Mouse (Mus musculus): ENCODE data around the gene Coro1c.

Gene Coro1c

DNA sequence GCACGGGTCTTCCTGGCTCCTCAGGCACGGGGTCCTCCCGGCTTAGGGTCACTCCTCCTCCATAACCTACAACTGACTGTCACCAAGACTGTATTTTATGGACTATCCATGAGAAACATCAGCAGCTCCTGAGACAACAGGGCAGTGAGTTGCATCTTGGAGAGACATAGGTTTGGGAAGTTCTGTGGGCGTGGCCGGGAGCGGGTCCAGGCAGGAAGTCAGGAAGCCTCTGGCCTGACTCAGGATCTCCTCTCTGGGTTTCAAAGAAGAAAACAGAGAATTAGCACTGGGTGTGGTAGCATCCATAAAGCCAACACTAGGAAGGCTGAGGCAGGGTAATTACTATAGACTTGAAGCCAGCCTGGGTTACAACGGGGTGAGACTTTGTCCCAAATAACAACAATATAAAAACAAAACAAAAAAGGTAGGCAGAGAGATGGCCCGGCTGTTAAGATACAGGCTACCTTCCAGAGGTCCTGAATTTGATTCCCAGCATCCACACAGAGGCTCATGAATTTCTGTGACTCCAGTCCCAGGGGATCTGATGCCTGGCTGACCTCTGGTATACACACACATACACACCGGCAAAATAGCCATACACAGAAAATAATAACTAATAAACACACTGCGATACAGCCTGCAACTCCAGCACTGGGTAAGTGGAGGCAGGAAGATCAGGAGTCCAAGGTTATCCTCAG is 21.5 kb upstream of the Coro1c start:
- in situ Hi-C loops (cut with MboI, MseI): loop anchor here in 1 of 2 experiments (5.0 kb wide), 1 partner anchor 78 kb away; no protein-coding TSS in a partner anchor

DNA sequence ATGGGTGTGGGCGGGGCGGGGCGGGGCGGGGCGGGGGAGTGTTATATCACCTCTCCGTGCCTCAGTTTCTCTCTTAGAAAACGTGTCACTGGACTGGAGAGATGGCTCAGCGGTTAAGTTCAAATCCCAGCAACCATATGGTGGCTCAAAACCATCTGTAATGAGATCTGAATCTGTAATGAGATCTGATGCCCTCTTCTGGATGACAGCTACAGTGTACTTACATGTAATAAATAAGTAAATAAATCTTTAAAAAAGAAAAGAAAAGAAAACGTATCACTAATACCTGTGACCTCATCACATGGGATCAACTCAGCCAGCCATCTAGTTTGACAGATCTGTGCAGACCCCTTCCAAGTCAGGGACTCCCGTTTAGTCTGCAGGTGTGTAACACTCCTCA is 21.0 kb upstream of the Coro1c start:
- in situ Hi-C loops (cut with MboI, MseI): no loop called here

DNA sequence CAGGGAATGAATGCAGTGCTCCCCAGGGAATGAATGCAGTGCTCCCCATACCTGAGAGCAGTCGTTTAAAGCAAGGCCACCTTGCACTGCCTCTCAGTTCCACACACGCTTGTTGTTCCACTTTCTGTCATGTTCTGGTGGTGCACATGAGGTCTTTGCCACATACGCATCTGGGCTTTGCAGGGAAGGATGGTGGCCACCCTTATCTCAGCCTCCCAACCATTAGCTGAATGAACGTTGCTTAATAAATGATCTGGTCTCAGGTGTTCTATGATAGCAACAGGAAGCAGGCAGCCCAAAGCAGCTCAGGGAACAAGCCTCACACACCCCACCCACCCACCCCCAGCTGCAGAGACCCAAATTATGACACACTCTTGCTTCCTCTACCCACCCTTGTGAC is 16.1 kb upstream of the Coro1c start:
- in situ Hi-C loops (cut with MboI, MseI): no loop called here

DNA sequence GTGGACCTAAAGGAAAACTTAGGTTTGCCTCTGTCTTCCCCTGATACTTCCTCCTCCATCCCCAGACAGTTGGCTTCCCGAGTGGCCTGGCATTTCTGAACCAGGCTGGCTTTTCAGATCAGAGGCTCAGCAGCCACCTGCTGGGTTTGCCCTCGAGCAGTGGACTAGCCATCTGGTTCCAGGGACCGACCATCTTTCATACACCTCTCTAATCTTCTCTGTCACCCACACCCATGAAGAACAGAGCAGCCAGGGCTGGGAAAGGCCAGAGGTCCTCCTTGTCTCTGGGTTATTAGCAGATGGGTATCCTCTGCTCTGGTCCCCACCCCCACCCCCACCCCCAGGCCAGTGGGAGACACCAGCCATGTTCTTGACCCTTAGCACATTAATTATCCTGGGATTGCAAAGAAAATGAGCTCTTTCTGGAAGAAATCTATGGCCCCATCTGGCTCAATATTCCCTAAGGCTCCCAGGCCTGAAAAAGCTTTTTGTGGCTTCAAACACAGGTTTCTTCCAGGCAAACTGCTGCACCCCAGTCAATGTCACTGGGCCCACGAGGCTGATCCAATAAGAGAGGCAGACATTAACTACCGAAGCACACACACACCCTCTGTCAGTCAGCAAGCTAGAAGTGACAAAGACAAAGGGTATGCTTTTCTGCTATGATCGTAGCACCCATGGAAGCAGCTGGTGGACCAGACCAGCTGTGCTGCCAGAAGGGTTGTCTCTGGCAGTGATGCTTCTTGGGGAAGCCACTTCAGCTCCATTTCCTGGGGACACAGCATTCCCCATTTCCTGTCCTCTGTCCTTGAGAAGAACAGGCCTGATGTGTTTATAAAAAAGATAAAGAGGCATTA is 13.0 kb upstream of the Coro1c start:
- in situ Hi-C loops (cut with MboI, MseI): no loop called here

DNA sequence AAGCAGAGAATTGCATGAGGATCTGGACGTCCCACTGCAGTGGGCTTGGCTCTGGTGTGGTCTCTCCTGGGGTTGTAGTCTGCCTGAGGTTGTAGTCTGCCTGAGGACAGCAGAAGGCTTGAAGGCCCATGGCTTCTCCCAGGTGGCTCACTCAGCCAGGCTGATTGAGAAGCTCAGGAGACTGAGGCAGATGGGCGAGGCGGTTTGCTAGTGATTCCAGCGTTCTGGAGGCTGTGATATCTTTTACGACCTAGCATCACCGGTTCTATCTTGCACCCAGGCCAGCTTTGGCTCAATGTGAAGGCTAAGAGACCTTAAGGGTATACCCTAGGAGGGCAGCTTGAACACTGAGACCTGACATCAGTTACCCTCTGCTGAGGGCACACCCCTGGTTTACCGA is 10.5 kb upstream of the Coro1c start:
- in situ Hi-C loops (cut with MboI, MseI): no loop called here

DNA sequence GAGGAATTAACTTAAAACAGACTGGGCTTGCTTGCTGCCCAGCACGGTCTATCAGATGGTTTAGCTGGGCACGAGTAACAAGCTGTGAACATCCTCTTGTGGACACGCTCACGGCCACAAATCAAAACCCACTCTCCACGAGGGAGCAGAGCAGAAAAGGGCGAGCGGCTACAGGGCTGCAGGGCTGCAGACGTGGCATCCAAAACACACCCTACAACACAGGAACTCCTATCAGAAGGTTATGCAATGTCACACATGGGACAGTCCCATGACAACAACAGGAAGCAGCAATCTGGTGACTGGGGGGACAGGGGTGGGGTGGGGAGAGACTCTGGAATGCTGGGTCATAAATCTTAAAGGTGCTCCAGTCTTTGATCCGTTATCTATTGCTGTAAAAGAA is 10.1 kb upstream of the Coro1c start:
- in situ Hi-C loops (cut with MboI, MseI): no loop called here

DNA sequence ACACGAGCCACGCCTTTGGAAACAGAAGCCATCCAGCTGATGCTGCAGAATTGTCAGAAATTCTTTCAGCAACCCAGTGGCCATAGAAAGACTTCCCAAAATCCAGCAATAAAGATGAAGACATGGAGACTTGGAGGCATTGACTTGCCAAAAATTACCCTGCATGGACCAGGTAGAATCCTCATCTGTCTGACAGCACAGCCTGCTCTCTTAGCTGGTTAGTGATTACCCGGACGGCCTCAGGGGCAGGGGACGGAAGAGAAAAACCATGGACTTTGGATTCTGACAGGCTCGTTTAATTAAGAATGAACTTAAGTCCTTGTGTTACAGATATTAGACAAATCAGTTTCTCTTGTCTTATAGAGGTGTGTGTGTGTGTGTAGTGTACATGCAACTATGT is 2.1 kb upstream of the Coro1c start:
- in situ Hi-C loops (cut with MboI, MseI): no loop called here

DNA sequence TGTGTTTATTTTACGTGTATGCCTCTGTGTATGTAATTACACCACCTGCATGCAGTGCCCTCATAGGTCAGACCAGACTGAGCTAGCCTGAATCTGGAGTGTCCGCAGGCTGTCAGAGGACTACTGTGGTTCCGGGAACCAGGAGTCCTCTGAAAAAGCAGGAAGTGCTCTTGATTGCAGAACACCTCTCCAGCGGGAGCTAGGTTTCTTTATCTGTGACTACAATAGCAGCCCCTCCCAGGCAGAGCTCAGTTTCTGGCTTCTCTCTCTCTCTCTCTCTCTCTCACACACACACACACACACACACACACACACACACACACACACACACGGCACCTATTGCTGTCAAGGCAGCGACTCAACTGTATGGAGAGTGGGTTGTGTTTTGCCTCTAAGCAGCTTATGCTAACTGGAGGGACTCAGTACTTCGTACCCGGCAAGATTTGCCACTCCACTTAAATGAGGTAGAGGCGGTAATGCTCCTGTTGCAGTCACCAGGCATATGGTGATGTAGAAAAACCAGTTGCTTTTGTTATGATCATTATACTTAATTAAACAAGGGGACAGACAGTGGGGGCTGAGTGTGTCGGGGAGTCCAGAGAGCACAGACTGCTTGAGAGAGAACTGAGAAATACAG is 1.6 kb upstream of the Coro1c start:
- in situ Hi-C loops (cut with MboI, MseI): no loop called here

DNA sequence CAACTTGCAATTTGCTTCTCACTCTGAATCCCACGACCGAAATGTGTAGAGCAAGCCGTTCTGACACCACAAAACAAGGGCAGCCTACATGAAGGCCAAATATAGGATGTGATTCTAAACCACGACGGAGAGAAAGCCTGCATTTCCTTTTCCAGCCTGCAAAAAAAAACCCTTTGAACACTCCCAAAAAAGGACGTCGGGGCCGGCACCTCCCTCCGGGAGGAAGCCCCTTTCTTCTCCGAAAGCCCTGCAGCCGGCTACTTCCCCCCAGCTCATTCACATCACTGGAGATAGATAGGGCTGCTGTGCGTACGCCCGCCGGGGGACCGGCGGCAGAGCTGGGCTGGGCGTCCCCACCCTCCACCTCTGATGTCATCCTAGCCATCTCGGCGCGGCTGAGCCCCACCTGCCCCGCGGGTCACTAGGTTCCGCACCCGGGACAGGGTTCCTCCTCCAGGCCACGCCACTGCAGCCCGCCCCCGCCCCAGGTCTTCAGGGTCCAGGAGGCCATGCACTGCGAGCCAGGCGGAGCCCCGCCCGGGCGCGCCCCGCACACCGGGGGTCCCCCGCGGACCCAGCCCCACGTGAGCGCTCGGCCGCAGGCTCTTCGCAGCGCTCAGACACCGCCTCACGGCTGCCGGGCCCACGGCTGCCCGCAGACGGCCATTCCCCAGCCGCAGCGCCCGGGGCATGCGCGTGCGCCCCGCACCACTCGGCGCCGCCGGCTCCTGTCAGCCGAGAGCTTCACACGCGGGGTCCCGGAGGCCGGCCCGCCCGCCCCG is 581 bp downstream of the Coro1c start:
- in situ Hi-C loops (cut with MboI, MseI): no loop called here

DNA sequence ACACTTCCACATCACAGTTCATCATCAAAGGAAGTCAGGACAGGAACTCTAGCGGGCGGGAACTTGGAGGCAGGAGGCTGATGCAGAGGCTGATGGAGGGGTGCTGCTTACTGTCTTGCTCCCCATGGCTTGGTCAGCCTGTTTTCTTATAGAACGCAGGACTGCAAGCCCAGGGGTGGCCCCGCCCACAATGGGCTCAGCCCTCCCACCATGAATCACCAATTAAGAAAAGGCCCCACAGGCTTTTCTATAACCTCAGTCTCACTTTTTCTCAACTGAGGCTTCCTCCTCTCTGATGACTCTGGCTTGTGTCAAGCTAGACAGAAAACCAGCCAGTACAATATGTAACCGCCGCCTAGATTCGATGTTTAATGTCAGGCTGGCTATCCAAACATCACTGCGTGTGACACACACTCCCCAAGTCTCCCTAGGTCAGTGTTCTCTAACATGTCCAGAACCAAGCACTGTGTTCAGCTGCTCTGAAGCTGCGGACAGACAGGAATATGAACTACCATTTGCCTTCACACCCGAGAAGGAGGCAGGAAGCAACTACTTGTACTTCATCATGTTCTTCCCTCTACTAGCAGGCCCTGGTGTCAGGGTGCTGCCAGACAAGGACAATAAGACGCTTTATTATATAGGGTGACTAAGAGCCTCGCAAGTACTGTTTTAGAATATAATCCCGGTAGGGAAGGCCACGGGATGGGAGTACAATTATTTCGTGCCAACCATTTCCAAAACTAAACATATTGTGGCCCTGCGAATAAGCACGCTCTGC is 1.4 kb downstream of the Coro1c start:
- in situ Hi-C loops (cut with MboI, MseI): no loop called here

DNA sequence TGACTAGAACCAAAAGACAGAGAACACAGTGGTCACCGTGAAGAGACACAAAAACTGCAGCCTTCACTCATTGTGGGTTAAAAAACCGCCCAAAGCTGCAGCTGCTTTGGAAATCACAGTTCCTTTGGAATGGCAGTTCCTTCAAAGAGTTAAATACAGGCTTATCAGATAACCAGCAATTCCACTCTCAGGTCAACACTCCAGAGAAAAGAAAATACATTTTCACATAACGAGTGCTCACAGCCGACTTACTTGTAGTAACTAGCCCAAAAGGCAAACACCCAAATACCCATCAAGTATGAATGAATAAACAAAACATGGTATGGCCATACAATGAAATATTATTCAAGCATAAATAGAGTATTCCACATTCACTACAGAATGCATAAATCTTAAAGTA is 3.6 kb downstream of the Coro1c start:
- in situ Hi-C loops (cut with MboI, MseI): no loop called here

DNA sequence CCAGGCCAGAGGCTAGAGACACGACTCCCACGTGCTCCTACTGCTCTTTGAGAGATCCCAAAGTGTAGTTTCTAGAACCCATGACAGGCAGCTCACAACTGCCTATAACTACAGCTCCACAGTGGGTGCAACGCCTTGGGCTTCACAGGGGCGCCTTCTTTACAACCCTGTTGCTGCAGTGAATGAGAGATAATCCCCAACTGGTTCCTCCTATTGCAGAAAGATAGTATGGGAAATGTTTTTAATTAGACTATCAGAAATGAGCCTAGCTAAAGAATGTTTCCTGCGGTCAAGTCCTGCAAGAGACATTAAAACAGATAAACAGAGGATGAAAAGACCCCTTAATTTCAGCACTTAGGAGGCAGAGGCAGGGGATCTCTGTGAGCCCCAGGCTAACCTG is 5.6 kb downstream of the Coro1c start:
- in situ Hi-C loops (cut with MboI, MseI): no loop called here

DNA sequence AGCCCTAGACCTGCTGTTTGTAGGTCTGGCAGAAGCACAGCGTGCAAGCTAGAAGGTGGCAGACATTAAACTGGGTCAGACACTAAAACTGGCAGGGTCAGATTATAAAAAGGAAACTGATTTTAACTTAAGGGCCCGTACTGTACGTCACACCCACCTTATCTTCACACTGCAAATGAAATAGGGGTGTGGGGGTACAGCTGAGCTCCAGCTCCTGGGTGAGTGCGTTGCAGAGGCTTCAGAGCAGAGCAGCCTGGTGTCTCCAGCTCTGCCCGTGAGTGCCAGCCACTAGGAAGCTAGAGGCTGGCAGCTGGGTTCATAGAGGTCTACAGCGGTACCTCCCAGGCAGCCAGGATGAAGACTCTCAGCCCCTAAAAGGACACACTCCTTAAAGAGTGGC is 6.5 kb downstream of the Coro1c start:
- in situ Hi-C loops (cut with MboI, MseI): no loop called here

DNA sequence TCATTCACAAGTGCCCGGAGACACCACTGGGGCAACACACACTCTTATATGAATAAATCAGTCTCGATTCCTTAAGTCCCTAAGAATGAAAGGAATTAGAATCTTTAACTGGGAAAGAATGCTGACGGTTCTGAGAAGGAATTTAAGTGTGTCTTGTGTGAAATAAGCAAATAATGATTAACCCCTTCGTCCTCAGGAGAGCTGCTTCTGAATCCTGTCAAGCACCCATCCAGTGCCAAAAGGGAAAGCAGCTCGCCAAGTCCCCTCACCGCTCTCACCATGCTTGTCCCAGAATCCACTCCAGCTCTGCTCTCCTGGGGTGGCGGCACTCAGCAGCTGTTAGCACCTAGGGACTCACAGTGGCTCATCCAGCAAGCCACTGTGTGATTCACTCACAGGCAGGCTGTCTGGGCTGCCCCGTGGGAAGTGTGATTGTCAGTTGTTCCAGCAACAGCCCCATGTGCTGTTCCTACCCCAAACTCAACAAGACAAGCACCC is 7.4 kb downstream of the Coro1c start:
- in situ Hi-C loops (cut with MboI, MseI): no loop called here

DNA sequence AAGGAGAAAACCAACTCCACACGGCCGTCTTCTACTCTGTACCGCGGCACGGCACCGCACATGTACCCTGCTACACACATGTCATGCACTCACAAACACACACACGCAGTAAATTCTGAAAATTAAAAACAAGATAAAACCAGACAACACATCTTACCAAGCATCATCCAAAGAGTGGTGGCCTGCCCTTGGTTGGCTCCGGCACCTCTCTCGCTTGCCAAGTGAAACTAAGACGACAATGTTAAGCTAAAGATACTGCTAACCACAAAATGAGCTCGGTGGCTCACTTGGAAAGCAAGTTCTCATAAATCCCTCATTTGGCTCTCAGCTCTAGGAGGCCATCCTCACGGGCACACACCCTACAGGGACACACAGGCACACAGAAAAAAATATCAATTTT is 9.0 kb downstream of the Coro1c start:
- in situ Hi-C loops (cut with MboI, MseI): no loop called here

DNA sequence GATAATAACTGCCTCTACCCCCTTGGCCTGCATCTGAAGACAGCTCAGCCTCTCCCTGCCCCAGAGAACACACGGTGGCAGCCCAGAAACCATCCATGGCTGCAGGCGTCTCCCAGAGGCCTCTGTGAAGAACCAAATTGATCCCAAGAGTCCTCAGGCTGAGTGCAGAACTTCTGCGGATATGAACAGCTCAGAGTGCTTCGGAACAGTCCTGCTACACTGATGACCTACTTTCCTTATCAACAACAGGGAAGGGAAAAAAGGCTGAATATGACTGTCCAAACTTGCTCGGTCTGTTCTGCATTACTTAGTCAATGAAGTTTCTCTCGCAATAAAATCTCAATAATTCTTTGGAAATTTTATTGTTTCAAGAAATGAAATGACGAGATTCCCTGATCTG is 16.6 kb downstream of the Coro1c start:
- in situ Hi-C loops (cut with MboI, MseI): no loop called here

DNA sequence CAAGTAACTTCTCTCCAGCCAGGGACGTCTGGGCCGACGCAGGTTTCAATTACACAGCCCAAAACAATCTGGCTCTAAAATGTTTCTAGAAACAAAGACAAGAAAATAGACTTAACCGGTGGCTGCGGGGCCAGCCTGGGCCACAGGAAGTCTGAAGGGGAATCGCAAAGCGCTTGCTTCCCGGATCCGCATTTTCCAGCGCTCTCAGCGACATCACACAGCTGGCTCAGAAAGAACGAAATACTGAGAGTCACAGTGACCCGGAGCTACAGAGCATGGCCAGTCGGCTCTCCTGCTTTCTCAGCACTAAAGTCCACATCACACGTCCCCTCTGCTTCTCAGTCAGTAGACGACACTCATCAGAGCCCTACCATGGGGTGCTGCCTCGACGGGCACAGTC is 17.7 kb downstream of the Coro1c start:
- in situ Hi-C loops (cut with MboI, MseI): no loop called here

DNA sequence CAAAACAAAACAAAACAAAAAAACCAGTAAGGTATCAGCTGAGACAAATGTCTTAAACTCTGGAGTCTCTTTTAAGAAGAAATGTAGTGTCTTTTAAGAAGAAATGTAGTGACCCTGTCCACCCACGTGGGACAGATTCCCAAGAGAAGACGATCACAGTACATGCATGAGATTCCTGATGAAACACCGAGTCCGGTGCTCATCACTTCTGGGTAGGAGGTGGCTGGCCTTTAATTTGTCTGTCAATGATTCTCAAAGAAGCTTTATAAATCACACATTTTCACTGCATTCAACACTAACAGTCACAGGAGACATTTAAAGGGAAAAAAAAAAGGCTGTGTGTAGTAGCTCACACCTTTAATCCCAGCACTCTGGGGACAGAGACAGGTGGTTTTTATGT is 18.6 kb downstream of the Coro1c start:
- in situ Hi-C loops (cut with MboI, MseI): no loop called here

DNA sequence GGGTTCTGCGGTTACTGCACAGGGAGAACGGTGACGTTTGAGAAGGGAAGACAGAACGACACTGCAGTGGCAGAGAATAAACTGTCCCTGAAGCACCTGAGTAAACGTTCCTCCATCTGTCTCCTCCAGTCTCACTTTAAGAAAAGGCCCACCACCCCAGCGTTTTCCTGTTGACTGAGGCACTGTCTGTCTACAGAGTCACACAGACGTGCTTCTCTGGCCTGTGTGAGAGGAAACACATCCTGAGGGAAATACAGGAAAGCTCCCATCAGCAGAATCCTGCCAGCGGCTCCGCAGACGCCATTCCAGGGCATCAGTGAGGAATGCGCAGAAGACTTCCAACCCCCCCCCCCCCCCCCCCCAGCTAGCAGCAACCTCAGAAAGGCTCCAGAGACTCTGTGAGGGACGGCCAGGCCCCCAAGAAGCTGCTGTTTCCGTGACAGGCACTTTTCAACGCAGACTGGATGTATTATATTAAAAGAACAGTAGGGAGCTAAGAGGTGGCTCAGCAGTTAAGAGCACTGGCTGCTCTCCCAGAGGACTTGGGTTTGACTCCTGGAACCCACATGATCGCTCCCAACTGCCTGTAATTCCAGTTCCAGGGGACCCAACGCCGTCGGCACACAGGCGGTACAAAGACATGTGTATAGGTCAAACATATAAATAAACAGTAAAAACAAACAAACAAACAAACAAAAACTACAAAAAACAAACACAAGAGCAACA is 19.2 kb downstream of the Coro1c start:
- in situ Hi-C loops (cut with MboI, MseI): no loop called here

DNA sequence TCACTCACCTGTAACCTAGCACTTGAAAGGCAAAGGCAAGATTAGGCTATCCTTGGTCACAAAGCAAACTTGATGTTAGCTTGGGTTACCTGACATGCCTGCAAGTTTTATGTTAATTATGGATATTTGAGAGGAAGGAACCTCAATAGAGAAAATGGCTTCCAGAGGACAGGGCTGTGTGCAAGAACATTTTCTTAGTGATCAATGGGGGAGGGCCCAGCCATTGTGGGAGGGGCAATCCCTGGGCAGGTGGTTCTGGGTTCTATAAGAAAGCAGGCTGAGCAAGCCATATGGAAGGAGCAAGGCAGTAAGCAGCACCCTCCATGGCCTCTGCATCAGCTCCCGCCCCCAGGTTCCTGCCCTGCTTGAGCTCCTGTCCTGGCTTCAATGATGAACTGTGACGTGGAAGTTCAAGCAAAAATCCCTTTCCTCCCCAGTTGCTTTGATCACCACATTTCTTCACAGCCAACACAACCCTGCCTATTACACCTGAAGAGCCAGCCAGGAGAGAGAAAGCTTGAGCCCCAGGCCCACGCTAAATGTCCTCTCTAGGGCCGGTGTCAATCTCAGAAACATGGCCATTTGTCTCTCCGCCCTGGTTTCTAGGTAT is 20.3 kb downstream of the Coro1c start:
- in situ Hi-C loops (cut with MboI, MseI): no loop called here

All from T-helper 17 cell (primary cell).